Mouse (Mus musculus) stomach, embryonic 14.5 days (tissue): ENCODE results near the gene Gm9945. TPM values are rescaled to one million over a fixed set of nuclear protein-coding genes. Genes with fewer than 3 reads are reported as not detected.

Experiments used
- ATAC-seq: fragments of 200-750 bp; cut with Nextera tagmentation; 2 replicates; pipeline ENCODE4 v1.8.0; 2017; ENCODE audit warnings: low read depth, moderate TSS enrichment; ENCODE audit not compliant: insufficient number of reproducible peaks, insufficient read depth, low FRiP score
- H3K27ac ChIP-seq: fragments of 300-500 bp; sonication (generic); 2 replicates; pipeline ENCODE4 v1.5.1; 2014; ENCODE audit warnings: mild to moderate bottlenecking, low read length, moderate library complexity, mixed read lengths
- H3K27me3 ChIP-seq: fragments of 300-500 bp; sonication (generic); 2 replicates; pipeline ENCODE4 v1.6.1; 2014; ENCODE audit warnings: low read length, control low read depth, mixed read lengths; ENCODE audit not compliant: control insufficient read depth, insufficient read depth
- H3K36me3 ChIP-seq: fragments of 300-500 bp; sonication (generic); 2 replicates; pipeline ENCODE4 v1.6.1; 2014; ENCODE audit warnings: mild to moderate bottlenecking, control low read depth, low read length, moderate library complexity, mixed read lengths; ENCODE audit not compliant: control insufficient read depth, insufficient read depth
- H3K4me1 ChIP-seq: fragments of 300-500 bp; sonication (generic); 2 replicates; pipeline ENCODE4 v1.6.1; 2014; ENCODE audit warnings: low read length, control low read depth, mixed read lengths; ENCODE audit not compliant: control insufficient read depth, insufficient read depth
- H3K4me2 ChIP-seq: fragments of 300-500 bp; sonication (generic); replicated peaks from 2 replicates; pipeline ENCODE4 v1.6.1; 2014; ENCODE audit warnings: low read depth, low read length, control low read depth
- H3K4me3 ChIP-seq: fragments of 300-500 bp; sonication (generic); 2 replicates; pipeline ENCODE4 v1.5.1; 2014; ENCODE audit warnings: low read depth, low read length, control low read depth
- H3K9ac ChIP-seq: fragments of 300-500 bp; sonication (generic); replicated peaks from 2 replicates; pipeline ENCODE4 v1.6.1; 2014; ENCODE audit warnings: low read depth, mild to moderate bottlenecking, control low read depth, low read length, moderate library complexity, mixed read lengths
- H3K9me3 ChIP-seq: fragments of 300-500 bp; sonication (generic); 2 replicates; pipeline ENCODE4 v1.6.1; 2016; ENCODE audit warnings: low read depth, low read length, control low read depth; ENCODE audit not compliant: control insufficient read depth
- WGBS: fragments of 180-500 bp; shearing (Covaris S2); extraction: QIAGEN DNeasy Blood & Tissue Kit; methylation state at CpG from one replicate; pipeline ENCODE4 v1.1.7; 2014; 5-methylcytosine and 5-hydroxymethylcytosine counted together
- polyA plus RNA-seq: library from polyadenylated mRNA; unstranded; fragments of >200 nt; fragmentation: Nextera tagmentation; extraction: Ambion mirVana; gene quantifications from 2 replicates; pipeline ENCODE4 v1.2.1, GENCODE M21; 2014

Gm9945 gene
- polyA plus RNA-seq, 1 experiment from 2014 or later = not detected

- no peaks in the 10 kb centered on the region for H3K27me3 ChIP-seq
- WGBS = 82% methylated on average over 9 of the region's 9 CpGs
- H3K4me1 ChIP-seq = no peaks in the 10 kb centered on the region
- no peaks in the 10 kb centered on the region for H3K9me3 ChIP-seq
- H3K4me3 ChIP-seq = no peak overlapping the region
- H3K9ac ChIP-seq = no peak overlapping the region
- ATAC-seq = no peak
- H3K4me2 ChIP-seq = no peak overlapping the region
- no peak overlapping the region for H3K27ac ChIP-seq
- H3K36me3 ChIP-seq = no peaks in the 10 kb centered on the region
Measured at GRCm38 (mm10) chr11:53507098-53507805, 27.3 kb downstream of the Gm9945 start.

GRCm38 (mm10) chr11:53508152-53508551 lies 28.2 kb downstream of the Gm9945 start:
- H3K4me2 ChIP-seq = no peak overlapping the region
- H3K9me3 ChIP-seq = no peaks in the 10 kb centered on the region
- no peaks in the 10 kb centered on the region for H3K36me3 ChIP-seq
- no peaks in the 10 kb centered on the region for H3K4me1 ChIP-seq
- no peaks in the 10 kb centered on the region for H3K27me3 ChIP-seq
- H3K4me3 ChIP-seq = no peak overlapping the region
- 67% methylated on average over 7 of the region's 7 CpGs for WGBS
- H3K9ac ChIP-seq = no peak overlapping the region
- no peak overlapping the region for H3K27ac ChIP-seq
- no peak for ATAC-seq

DNA sequence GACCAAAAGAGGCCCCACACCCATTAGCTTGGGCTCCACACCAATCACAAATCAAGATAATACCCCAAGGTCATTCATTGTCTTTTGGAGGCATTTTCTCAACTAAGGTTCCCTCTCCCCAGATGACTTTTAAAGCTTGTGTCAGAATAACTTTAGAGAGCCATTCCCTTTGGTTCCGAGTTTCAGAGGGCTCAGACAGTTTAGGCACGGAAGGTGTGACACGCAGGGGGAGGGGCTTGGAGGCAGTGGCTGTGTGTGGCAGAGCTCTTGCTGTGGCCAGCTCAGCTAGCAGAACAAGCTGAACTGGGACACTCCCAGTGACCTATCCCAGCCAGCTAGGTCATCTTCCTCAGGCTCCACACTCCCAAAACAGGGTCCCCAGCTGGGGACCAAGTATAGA lies 28.6 kb downstream of the Gm9945 start:
- Histone ChIP-seq H3K9me3 (no peaks in the 10 kb centered on the region), H3K4me3 (no peak overlapping the region), H3K4me2 (no peak overlapping the region), H3K9ac (no peak overlapping the region), H3K27ac (no peak overlapping the region), H3K36me3 (no peaks in the 10 kb centered on the region), H3K4me1 (no peaks in the 10 kb centered on the region), H3K27me3 (no peaks in the 10 kb centered on the region)
- WGBS = 41% methylated on average over 3 of the region's 3 CpGs
- no peak for ATAC-seq

DNA sequence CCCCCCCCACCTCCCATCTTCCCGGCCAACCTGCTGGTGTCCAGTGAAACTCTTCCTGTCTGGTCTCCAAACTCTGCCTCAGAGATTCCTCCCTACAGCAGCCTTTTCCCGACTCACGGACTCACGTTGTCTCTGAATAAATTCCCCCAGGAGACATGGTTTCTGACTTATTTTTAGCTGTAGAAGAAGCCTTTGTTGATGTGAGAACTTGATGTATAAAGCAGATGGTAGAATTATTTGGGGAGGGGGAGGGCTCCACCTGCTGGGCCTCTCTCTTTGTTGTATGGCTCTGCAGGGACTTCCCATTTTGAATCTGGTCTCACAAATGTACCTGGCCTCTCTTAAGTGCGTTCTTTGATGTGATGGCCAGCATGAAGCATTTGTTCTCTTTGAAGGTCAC lies 30.4 kb downstream of the Gm9945 start:
- H3K4me2 ChIP-seq = no peak overlapping the region
- no peaks in the 10 kb centered on the region for H3K36me3 ChIP-seq
- no peak overlapping the region for H3K9ac ChIP-seq
- no peak overlapping the region for H3K27ac ChIP-seq
- 50% methylated on average over 5 of the region's 5 CpGs for WGBS
- H3K4me1 ChIP-seq = no peaks in the 10 kb centered on the region
- no peak for ATAC-seq
- no peaks in the 10 kb centered on the region for H3K9me3 ChIP-seq
- H3K4me3 ChIP-seq = no peak overlapping the region
- H3K27me3 ChIP-seq = no peaks in the 10 kb centered on the region

GRCm38 (mm10) chr11:53516775-53517627 lies 37.0 kb downstream of the Gm9945 start:
- no peak overlapping the region for H3K9ac ChIP-seq
- ATAC-seq = no peak
- H3K4me2 ChIP-seq = no peak overlapping the region
- H3K36me3 ChIP-seq = no peaks in the 10 kb centered on the region
- H3K9me3 ChIP-seq = no peaks in the 10 kb centered on the region
- no peak overlapping the region for H3K4me3 ChIP-seq
- WGBS = 46% methylated on average over 8 of the region's 8 CpGs
- no peak overlapping the region for H3K27ac ChIP-seq
- no peaks in the 10 kb centered on the region for H3K27me3 ChIP-seq
- peaks cover 16% of the 10 kb centered on the region; the same call in 1 of the 2 replicates for H3K4me1 ChIP-seq

GRCm38 (mm10) chr11:53518759-53519158 lies 38.8 kb downstream of the Gm9945 start:
- H3K9me3 ChIP-seq = no peaks in the 10 kb centered on the region
- ATAC-seq = no peak
- H3K9ac ChIP-seq = no peak overlapping the region
- H3K4me2 ChIP-seq = peak overlapping the region; percentile 83; the same call in 1 of the 2 replicates
- peaks cover 23% of the 10 kb centered on the region; the same call in 1 of the 2 replicates for H3K4me1 ChIP-seq
- no peaks in the 10 kb centered on the region for H3K36me3 ChIP-seq
- 58% methylated on average over 5 of the region's 5 CpGs for WGBS
- H3K27me3 ChIP-seq = no peaks in the 10 kb centered on the region
- peak overlapping the region; percentile 55; the same call in 1 of the 2 replicates for H3K27ac ChIP-seq
- no peak overlapping the region for H3K4me3 ChIP-seq

DNA sequence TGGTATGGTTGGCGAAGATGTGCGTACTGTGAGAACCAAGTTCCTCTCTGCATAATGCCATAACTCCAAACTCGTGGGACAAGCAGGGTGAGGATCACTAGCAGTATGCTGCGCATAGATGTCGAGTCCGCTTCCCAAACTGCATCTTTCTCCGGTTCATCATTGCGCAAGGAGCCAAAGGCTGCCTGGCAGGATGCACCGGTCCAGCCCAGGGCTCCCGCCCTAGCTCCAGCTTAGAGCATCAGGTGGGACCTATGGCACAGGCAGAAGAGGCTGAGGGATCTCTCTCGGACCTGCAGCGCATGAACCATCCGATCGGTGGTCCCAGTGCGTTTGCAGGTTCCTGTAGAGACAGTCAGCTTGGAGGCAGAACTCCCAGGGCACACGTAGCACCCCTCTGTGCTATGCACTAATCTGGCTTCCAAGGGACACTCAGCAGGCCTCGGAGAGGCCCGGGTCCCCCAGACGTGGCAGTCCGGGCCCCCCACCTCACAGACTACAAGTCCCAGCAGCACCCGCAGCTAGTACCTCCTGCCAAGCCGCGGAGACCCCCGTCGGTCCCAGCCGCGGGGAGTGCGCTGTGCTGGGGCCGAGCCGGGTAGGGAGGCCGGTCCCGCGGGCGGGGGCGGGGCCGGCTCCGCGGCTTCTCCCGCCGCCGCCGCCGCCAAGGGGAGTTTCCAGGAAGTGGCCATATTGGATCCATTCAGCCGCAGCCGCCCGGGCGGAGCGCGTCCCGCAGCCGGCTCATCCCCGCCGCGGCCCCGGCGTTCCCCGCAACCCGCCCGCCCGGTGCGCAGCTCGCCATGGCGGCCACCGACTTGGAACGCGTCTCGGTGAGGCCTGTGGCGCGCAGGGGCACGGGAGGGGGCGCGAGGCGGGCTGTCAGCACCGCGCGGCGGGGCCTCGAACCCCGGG lies 39.5 kb downstream of the Gm9945 start, which contains the start of gene Sept8:
Sept8 (plus strand) TSS at position 51 of the 915 bp plus-strand sequence.
- ATAC-seq = peak; percentile 73

More for the DNA sequence above, 39.5 kb downstream of the Gm9945 start, which contains the start of gene Sept8:
- Histone ChIP-seq H3K27me3 (no peaks in the 10 kb centered on the region), H3K4me2 (peak within 1 kb of the TSS; percentile 83), H3K4me3 (peak within 1 kb of the TSS; percentile 84), H3K27ac (peak within 1 kb of the TSS; percentile 75), H3K4me1 (peaks cover 23% of the 10 kb centered on the region; the same call in 1 of the 2 replicates), H3K36me3 (no peaks in the 10 kb centered on the region), H3K9me3 (no peaks in the 10 kb centered on the region), H3K9ac (peak within 1 kb of the TSS; percentile 67)
- 4% methylated on average over 78 of the region's 79 CpGs for WGBS
